Mouse (Mus musculus) heart, embryonic 11.5 days (tissue): ENCODE data around the gene Mto1. TPM values are rescaled to one million over a fixed set of nuclear protein-coding genes. Genes with fewer than 3 reads are reported as not detected.
"Not testable (repeated sequence)": the region's sequence is repeated elsewhere in the genome, so short reads cannot be mapped to it uniquely, and the experiment has no call there.

Experiments used
- ATAC-seq: fragments of 200-750 bp; cut with Nextera tagmentation; replicated peaks from 2 replicates; pipeline ENCODE4 v1.8.0; 2017; ENCODE audit warnings: moderate library complexity; ENCODE audit not compliant: insufficient number of reproducible peaks, low FRiP score, low TSS enrichment
- H3K27ac ChIP-seq: fragments of 300-500 bp; sonication (generic); 2 replicates; pipeline ENCODE4 v1.5.1; 2014; ENCODE audit warnings: mild to moderate bottlenecking, low read depth, low read length
- H3K27me3 ChIP-seq: fragments of 300-500 bp; sonication (generic); 2 replicates; pipeline ENCODE4 v1.6.1; 2014; ENCODE audit warnings: mild to moderate bottlenecking, low read length, mixed read lengths; ENCODE audit not compliant: control insufficient read depth, insufficient read depth
- H3K36me3 ChIP-seq: fragments of 300-500 bp; sonication (generic); 2 replicates; pipeline ENCODE4 v1.6.1; 2014; ENCODE audit warnings: mild to moderate bottlenecking, low read length, moderate library complexity, mixed read lengths; ENCODE audit not compliant: control insufficient read depth, insufficient read depth
- H3K4me1 ChIP-seq: fragments of 300-500 bp; sonication (generic); 2 replicates; pipeline ENCODE4 v1.6.1; 2014; ENCODE audit warnings: low read length; ENCODE audit not compliant: control insufficient read depth, insufficient read depth
- H3K4me2 ChIP-seq: fragments of 300-500 bp; sonication (generic); 2 replicates; pipeline ENCODE4 v1.6.1; 2014; ENCODE audit warnings: mild to moderate bottlenecking, moderate library complexity
- H3K4me3 ChIP-seq: fragments of 300-500 bp; sonication (generic); 2 replicates; pipeline ENCODE4 v1.5.1; 2014; ENCODE audit warnings: low read depth, low read length
- H3K9ac ChIP-seq: fragments of 300-500 bp; sonication (generic); 2 replicates; pipeline ENCODE4 v1.6.1; 2014; ENCODE audit warnings: mild to moderate bottlenecking, low read depth, low read length, moderate library complexity
- H3K9me3 ChIP-seq: fragments of 300-500 bp; sonication (generic); replicated peaks from 2 replicates; pipeline ENCODE4 v1.6.1; 2016; ENCODE audit warnings: low read length; ENCODE audit not compliant: control insufficient read depth
- WGBS: fragments of 180-500 bp; shearing (Covaris S2); extraction: QIAGEN DNeasy Blood & Tissue Kit; methylation state at CpG from one replicate; pipeline ENCODE4 v1.1.7; 2014; ENCODE audit not compliant: insufficient replicate concordance; 5-methylcytosine and 5-hydroxymethylcytosine counted together
- microRNA-seq: library from miRNA; unstranded; fragments of <30 nt; microRNA quantifications from one replicate; pipeline ENCODE4, GENCODE M21; 2016; ENCODE audit warnings: borderline number of aligned reads
- polyA plus RNA-seq: library from polyadenylated mRNA; unstranded; fragments of >200 nt; fragmentation: Nextera tagmentation; extraction: Ambion mirVana; gene quantifications from 2 replicates; pipeline ENCODE4 v1.2.1, GENCODE M21; 2014

Gene Mto1
- polyA plus RNA-seq, 1 experiment from 2014 or later = 27.6 TPM

DNA sequence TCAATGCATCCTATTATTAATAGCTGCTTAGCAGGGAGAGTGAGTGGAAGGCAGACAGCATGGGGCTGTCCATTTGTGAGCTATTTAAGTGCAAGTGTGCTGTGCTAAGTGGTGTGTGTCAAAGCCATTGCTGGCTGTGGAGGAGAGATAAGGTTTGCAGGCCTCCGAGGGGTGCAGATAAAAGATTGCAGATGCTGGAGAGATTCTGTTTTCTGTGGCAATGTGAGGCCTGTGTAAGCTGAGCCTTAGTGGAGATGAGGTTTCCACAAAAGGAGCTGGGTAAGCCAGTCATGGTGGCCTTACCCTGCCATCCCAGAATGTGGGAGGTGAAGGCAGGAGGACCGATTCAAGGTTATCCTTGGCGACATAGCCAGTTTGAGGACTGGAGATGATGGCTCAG lies 68.1 kb downstream of the Mto1 start:
- WGBS = 35% methylated on average over 3 of the region's 3 CpGs
- H3K27ac ChIP-seq = peak overlapping the region; percentile 46
- H3K27me3 ChIP-seq = no peaks in the 10 kb centered on the region
- H3K36me3 ChIP-seq = no peaks in the 10 kb centered on the region
- H3K9me3 ChIP-seq = no peaks in the 10 kb centered on the region
- no peak overlapping the region for H3K4me3 ChIP-seq
- H3K4me2 ChIP-seq = peak overlapping the region; percentile 22; the same call in 1 of the 2 replicates
- peak; percentile 73 for ATAC-seq
- H3K9ac ChIP-seq = no peak overlapping the region
- peaks cover 18% of the 10 kb centered on the region for H3K4me1 ChIP-seq

DNA sequence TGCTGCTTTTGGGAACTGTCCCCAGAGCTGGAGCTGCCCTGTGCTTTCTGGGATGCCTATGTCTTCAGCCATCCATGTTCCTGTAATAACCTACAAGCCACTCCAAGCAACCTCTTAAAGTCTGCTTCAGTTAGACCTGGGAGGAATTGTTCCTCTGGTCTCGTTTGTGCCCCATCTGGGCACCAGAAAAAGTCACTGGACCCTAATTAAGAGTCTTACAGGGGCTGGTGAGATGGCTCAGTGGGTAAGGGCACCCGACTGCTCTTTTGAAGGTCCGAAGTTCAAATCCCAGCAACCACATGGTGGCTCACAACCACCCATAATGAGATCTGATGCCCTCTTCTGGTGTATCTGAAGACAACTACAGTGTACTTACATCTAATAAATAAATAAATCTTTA lies 69.2 kb downstream of the Mto1 start:
- H3K4me3 ChIP-seq, H3K27me3 ChIP-seq, H3K9me3 ChIP-seq, ATAC-seq, H3K9ac ChIP-seq, H3K36me3 ChIP-seq, H3K4me2 ChIP-seq: not testable (repeated sequence)
- Histone ChIP-seq H3K27ac (peak overlapping the region; percentile 59; the same call in 1 of the 2 replicates), H3K4me1 (peaks cover 18% of the 10 kb centered on the region)
- WGBS = 72% methylated on average over 3 of the region's 3 CpGs

DNA sequence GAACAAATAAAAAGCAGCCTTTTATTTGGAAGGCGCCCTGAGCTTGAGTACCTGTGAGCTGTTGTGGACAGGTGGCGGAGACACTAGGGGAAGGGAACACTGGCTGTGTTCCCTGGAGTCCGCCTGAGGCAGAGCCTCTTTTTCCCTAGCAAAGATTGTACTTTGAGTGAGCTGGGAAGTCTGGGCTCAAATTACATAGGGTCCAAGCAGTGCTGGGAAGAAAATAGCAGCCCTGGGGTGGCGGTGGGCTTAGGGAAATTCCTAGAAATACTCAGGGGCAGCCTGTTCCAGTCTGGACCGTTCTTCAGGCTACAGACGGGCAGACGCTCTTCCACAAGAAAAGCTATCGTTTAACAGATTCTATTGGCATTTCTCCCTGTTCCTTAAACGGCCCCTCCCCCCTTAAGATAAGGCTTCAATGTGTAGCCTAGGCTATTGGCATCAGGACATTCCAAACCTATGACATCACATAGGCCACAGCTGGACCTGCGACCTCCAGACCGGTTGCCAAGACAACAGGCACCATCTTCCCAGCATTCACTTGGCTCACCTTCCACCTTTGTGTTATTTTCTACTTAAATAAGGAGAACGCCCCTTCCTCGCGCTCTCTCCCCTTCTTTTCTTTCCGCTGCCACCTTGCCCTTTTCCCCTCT lies 72.2 kb downstream of the Mto1 start:
- Histone ChIP-seq H3K9me3 (no peaks in the 10 kb centered on the region), H3K27me3 (no peaks in the 10 kb centered on the region), H3K9ac (peak overlapping the region; percentile 67), H3K36me3 (no peaks in the 10 kb centered on the region), H3K4me3 (peak overlapping the region; percentile 45), H3K4me2 (peak overlapping the region; percentile 70), H3K4me1 (peaks cover 11% of the 10 kb centered on the region), H3K27ac (peak overlapping the region; percentile 91)
- ATAC-seq = peak; percentile 81
- WGBS = 2% methylated on average over 15 of the region's 15 CpGs

DNA sequence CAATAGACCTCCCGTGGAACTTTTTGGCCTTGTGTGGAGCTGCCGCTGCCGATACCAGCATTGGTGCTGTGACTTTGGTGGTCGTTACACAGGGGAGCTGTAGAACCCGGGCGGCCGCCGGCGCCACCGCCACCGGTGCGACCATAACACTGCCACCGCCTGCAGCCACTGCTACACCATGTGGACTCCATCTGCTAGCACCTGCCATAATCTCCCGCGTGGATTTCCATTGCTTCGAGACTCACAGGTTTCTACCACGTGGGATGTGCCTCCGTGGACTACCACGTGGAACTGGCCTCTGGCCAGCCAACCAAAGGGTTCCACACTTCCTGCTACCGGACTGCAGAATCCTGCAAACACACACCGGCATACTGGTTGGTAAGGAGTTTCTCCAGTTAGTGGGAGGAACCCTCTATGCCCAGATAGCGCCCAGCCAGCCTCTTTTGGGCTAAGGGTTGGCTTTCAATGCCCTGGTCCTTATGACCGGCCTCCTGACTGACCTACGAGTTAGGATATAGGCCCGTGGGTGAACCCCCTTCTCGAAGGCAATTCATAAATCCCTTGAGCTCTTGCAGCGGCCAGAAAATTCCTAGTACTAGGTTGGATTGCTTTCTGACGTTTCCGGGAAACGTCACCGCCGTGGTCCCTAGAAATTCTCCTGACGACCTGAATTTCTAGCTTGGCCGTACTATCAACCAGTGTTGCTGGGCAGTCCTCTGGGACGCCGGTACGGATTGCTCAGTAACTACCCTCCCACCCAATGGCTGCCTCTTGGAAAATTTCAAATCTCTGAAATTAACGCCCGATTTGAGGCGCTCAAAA lies 73.0 kb downstream of the Mto1 start:
- Histone ChIP-seq H3K9me3 (no peaks in the 10 kb centered on the region), H3K27ac (peak overlapping the region; percentile 91), H3K4me3 (peak overlapping the region; percentile 45), H3K9ac (peak overlapping the region; percentile 67), H3K27me3 (no peaks in the 10 kb centered on the region), H3K4me1 (peaks cover 11% of the 10 kb centered on the region), H3K4me2 (peak overlapping the region; percentile 70), H3K36me3 (no peaks in the 10 kb centered on the region)
- peak; percentile 61 for ATAC-seq
- WGBS = 2% methylated on average over 40 of the region's 40 CpGs

DNA sequence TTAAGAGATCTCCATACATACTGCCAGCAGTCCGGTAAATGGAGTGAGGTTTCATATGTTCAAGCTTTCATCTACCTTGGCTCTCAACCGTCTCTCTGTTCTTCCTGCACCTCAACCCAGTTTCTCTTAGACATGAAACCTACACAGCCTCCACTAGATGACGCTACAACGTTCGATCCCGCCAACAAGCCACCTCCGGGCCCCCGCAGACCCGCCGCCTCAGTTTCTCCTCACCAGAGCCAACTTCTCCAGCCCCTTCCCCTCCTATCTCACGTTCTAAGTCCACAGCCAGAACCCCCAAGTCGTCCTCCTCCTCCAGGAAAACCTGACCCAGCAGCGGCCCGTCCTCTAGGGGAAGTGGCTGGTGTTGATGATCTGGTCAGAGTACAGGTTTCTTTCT lies 73.7 kb downstream of the Mto1 start:
- WGBS = 23% methylated on average over 14 of the region's 14 CpGs
- Histone ChIP-seq H3K4me3 (peak overlapping the region; percentile 45), H3K4me2 (peak overlapping the region; percentile 70), H3K9ac (peak overlapping the region; percentile 67), H3K27ac (no peak overlapping the region), H3K27me3 (no peaks in the 10 kb centered on the region), H3K9me3 (no peaks in the 10 kb centered on the region), H3K4me1 (peaks cover 13% of the 10 kb centered on the region), H3K36me3 (no peaks in the 10 kb centered on the region)
- ATAC-seq = no peak

Small RNA genes within 50 kb of the gene (microRNA-seq; reads per million reads assigned to microRNA genes)
- gene Gm26377 = 0.20 reads per million

Other genes with a start within 250 kb of the Mto1 start
- gene Gsta1, start 217.6 kb upstream of the Mto1 start, polyA plus RNA-seq = not detected in 2 replicates
- not detected in 2 replicates for gene Gm3776, start 191.1 kb upstream of the Mto1 start, polyA plus RNA-seq
- not detected in 2 replicates for gene Gm10639, start 158.3 kb upstream of the Mto1 start, polyA plus RNA-seq
- not detected in 2 replicates for gene Omt2a, start 133.4 kb upstream of the Mto1 start, polyA plus RNA-seq
- not detected in 2 replicates for gene Omt2b, start 120.6 kb upstream of the Mto1 start, polyA plus RNA-seq
- gene Gsta2, start 92.4 kb upstream of the Mto1 start, polyA plus RNA-seq = not detected in 2 replicates
- gene Dppa5a, start 80.0 kb upstream of the Mto1 start, polyA plus RNA-seq = not detected in 2 replicates
- 0.77 and 0.99 TPM in 2 replicates for gene Ooep, start 69.5 kb upstream of the Mto1 start, polyA plus RNA-seq
- 0.32 TPM in 1 of 2 replicates, not detected in the other for gene Ddx43, start 52.4 kb upstream of the Mto1 start, polyA plus RNA-seq
- 0.44 and 0.72 TPM in 2 replicates for gene Cgas, start 5.0 kb upstream of the Mto1 start, polyA plus RNA-seq
- gene Gm17324, start 578 bp downstream of the Mto1 start, polyA plus RNA-seq = 0.46 TPM in 1 of 2 replicates, not detected in the other
- 3,731 and 3,838 TPM in 2 replicates for gene Eef1a1, start 40.9 kb downstream of the Mto1 start, polyA plus RNA-seq
- 7.4 and 7.7 TPM in 2 replicates for gene Slc17a5, start 139.8 kb downstream of the Mto1 start, polyA plus RNA-seq
- 1.7 TPM in 2 replicates for gene Cd109, start 167.3 kb downstream of the Mto1 start, polyA plus RNA-seq